Mouse (Mus musculus) right cerebral cortex, adult 18-20 months (tissue): ENCODE measurements around the gene Uchl4.
"Not testable (repeated sequence)": the region's sequence is repeated elsewhere in the genome, so short reads cannot be mapped to it uniquely, and the experiment has no call there.

ENCODE experiments used
- DNase-seq: peaks from one replicate; pipeline ENCODE4 v3.0.0; 2022; ENCODE audit warnings: mixed read lengths

Uchl4 gene

GRCm38 (mm10) chr9:64231674-64232073 is 3.3 kb upstream of the Uchl4 start:
- DNase-seq, result no peak

GRCm38 (mm10) chr9:64232257-64232957 is 2.6 kb upstream of the Uchl4 start:
- DNase-seq, result no peak

- DNase-seq, result no peak
These were observed 1.3 kb upstream of the Uchl4 start for GRCm38 (mm10) chr9:64233656-64234055.

- DNase-seq, result no peak
These were observed 1.1 kb downstream of the Uchl4 start for GRCm38 (mm10) chr9:64236056-64236455.

GRCm38 (mm10) chr9:64240116-64240515 is 5.1 kb downstream of the Uchl4 start:
- DNase-seq, result no peak

GRCm38 (mm10) chr9:64240681-64241080 is 5.7 kb downstream of the Uchl4 start:
- DNase-seq, result no peak

- no peak for DNase-seq
These were observed 7.4 kb downstream of the Uchl4 start for GRCm38 (mm10) chr9:64242381-64242831.

GRCm38 (mm10) chr9:64249371-64249770 is 14.4 kb downstream of the Uchl4 start:
- no peak for DNase-seq

GRCm38 (mm10) chr9:64250111-64250730 is 15.2 kb downstream of the Uchl4 start:
- DNase-seq, result no peak

- no peak for DNase-seq
These were observed 17.6 kb downstream of the Uchl4 start for GRCm38 (mm10) chr9:64252591-64253020.

- peak; percentile 100 for DNase-seq
These were observed 18.3 kb downstream of the Uchl4 start, which contains the start of gene Map2k1 for GRCm38 (mm10) chr9:64253021-64253904. Gene Map2k1 (minus strand): TSS chr9:64253631.

GRCm38 (mm10) chr9:64255422-64255821 is 20.4 kb downstream of the Uchl4 start:
- no peak for DNase-seq

- no peak for DNase-seq
These were observed 21.2 kb downstream of the Uchl4 start for GRCm38 (mm10) chr9:64256204-64256603.

- DNase-seq, result no peak
These were observed 24.9 kb downstream of the Uchl4 start for GRCm38 (mm10) chr9:64259906-64260305.

- no peak for DNase-seq
These were observed 26.0 kb downstream of the Uchl4 start for GRCm38 (mm10) chr9:64261023-64261422.

- peak; percentile 26 for DNase-seq
These were observed 29.8 kb downstream of the Uchl4 start for GRCm38 (mm10) chr9:64264813-64265212.

- no peak for DNase-seq
These were observed 32.2 kb downstream of the Uchl4 start for GRCm38 (mm10) chr9:64267231-64267630.

GRCm38 (mm10) chr9:64268196-64268595 is 33.2 kb downstream of the Uchl4 start:
- DNase-seq, result no peak

- not testable (repeated sequence) for DNase-seq
These were observed 33.8 kb downstream of the Uchl4 start for GRCm38 (mm10) chr9:64268836-64269235.

GRCm38 (mm10) chr9:64271249-64271648 is 36.2 kb downstream of the Uchl4 start:
- DNase-seq, result no peak

GRCm38 (mm10) chr9:64272611-64273010 is 37.6 kb downstream of the Uchl4 start:
- DNase-seq, result peak; percentile 33

- DNase-seq, result peak; percentile 33
These were observed 38.8 kb downstream of the Uchl4 start for GRCm38 (mm10) chr9:64273757-64274156.

- no peak for DNase-seq
These were observed 39.3 kb downstream of the Uchl4 start for GRCm38 (mm10) chr9:64274291-64274690.
